Mouse (Mus musculus): ENCODE measurements at regions not wholly inside any gene's neighbourhood (a gene's known extent, or its start where the extent isn't known, plus 50 kb on each side); places are given as distances from the start of the nearest gene placed in this dataset.

DNA sequence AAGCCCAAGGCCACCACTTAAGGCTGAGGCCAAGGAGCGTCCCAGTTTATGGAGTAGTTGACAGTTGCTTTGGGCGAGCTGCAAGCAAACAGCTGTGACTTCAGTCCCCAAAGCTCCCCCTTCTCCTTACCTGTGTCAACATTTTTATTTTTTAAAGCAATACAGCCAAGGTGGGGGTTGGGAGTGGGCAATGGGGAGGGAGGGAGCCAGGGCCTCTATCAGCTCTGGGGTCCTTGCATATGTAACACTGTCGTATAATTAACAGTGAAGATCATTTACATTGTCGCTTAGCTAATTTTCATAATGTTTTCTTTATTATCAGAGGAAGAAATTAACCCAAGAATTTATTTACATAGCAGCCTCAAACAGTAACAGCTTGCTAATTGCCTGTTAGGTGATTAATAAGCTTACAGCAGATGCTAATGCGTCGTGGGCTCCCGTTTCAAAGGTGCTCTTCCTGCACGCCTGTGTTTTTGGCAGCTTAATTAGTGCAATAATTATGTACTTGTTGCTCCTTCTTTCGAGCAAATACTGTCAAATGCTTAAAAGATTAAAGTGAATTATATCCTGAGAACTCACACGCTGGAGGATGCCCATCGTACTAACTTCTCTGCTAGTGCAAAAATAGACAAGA lies 227.4 kb upstream of the Tle3 start:
- Histone ChIP-seq H3K4me3 (no peak overlapping the region), H3K36me3 (no peaks in the 10 kb centered on the region), H3K4me1 (replicated peaks) (no peaks in the 10 kb centered on the region), H3K9me3 (replicated peaks) (no peaks in the 10 kb centered on the region), H3K27me3 (peaks cover 34% of the 10 kb centered on the region), H3K9ac (no peak overlapping the region), H3K4me2 (no peak overlapping the region), H3K27ac (no peak overlapping the region)
- 70% methylated on average over 11 of the region's 11 CpGs for WGBS
- ATAC-seq (replicated peaks; ENCODE audit: insufficient number of reproducible peaks, insufficient read depth, low FRiP score, low read depth) = no peak

DNA sequence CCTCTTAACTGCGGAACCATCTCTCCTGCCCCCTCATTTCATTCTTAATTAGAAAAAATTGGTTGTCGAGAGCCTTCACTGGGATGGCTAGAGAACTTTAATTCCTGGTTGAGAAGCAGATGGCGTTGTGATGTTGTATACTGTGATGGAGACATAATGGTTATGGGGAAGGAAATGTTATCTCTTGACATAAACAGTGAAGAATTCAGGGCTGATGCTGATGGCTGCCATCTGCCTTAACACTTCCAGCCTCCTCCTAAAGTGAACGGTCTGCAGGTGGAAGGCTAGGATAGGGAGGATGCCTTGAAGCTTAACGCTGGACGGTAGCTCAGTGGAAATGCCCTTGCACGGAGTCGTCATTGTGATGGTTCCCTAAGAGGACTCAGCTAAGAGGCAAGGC lies 226.4 kb upstream of the Tle3 start:
- no peak overlapping the region for H3K9ac ChIP-seq
- no peak overlapping the region for H3K27ac ChIP-seq
- H3K4me2 ChIP-seq = no peak overlapping the region
- no peak overlapping the region for H3K4me3 ChIP-seq
- WGBS = 78% methylated on average over 8 of the region's 8 CpGs
- no peaks in the 10 kb centered on the region for H3K36me3 ChIP-seq
- H3K9me3 ChIP-seq (replicated peaks) = no peaks in the 10 kb centered on the region
- H3K4me1 ChIP-seq (replicated peaks) = no peaks in the 10 kb centered on the region
- H3K27me3 ChIP-seq = peaks cover 34% of the 10 kb centered on the region
- ATAC-seq (replicated peaks; ENCODE audit: insufficient number of reproducible peaks, insufficient read depth, low FRiP score, low read depth) = no peak

DNA sequence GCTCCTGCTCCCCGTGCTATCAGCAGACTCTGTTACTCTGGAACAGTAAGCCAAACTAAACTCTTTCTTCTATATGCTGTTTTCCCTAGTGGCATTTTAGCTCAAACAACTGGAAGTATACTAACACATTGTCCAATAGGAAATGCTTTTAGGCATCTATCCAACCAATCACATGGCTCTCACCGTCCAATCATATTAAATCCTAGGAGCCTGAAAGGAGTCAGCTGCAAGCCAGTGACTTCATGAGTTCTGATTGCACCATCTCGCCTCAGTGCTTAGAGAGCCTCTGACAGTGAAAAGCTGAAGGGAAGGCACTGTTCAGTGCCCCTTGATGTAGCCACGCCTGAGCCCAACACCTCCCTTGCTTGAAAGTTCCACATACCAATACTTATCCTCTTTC lies 221.0 kb upstream of the Tle3 start:
- Histone ChIP-seq H3K9me3 (replicated peaks) (no peaks in the 10 kb centered on the region), H3K4me2 (no peak overlapping the region), H3K27me3 (peaks cover 30% of the 10 kb centered on the region), H3K4me3 (no peak overlapping the region), H3K36me3 (no peaks in the 10 kb centered on the region), H3K9ac (no peak overlapping the region), H3K4me1 (replicated peaks) (no peaks in the 10 kb centered on the region), H3K27ac (no peak overlapping the region)
- 71% methylated on average over 4 of the region's 4 CpGs for WGBS
- ATAC-seq (replicated peaks; ENCODE audit: insufficient number of reproducible peaks, insufficient read depth, low FRiP score, low read depth) = no peak

DNA sequence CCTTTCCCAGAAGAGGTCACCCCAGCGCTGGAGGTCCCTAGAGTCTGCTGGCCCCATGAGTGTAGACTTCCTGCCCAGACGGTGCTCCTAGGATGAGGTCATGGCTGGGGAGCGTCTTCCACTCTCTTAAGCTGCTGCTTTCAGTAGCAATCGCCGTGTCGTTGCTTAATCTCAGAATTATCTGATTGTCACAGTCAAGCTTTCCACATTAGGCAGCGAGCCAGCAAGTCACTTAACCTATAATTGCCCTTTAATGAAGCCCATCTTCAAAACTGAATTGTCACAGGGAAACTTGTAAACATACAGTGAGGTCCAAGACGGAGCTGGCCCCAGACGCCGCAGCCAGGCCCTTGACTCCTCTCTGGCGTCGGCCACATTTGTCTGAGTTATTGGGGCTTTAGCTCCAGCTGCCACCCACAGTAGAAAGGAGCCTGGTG lies 220.2 kb upstream of the Tle3 start:
- ATAC-seq (replicated peaks; ENCODE audit: insufficient number of reproducible peaks, insufficient read depth, low FRiP score, low read depth) = no peak; the same call in 1 of the 2 replicates
- Histone ChIP-seq H3K9ac (no peak overlapping the region), H3K27me3 (peaks cover 27% of the 10 kb centered on the region), H3K9me3 (replicated peaks) (no peaks in the 10 kb centered on the region), H3K36me3 (no peaks in the 10 kb centered on the region), H3K4me2 (no peak overlapping the region), H3K4me3 (no peak overlapping the region), H3K27ac (no peak overlapping the region), H3K4me1 (replicated peaks) (no peaks in the 10 kb centered on the region)
- WGBS = 25% methylated on average over 12 of the region's 12 CpGs

DNA sequence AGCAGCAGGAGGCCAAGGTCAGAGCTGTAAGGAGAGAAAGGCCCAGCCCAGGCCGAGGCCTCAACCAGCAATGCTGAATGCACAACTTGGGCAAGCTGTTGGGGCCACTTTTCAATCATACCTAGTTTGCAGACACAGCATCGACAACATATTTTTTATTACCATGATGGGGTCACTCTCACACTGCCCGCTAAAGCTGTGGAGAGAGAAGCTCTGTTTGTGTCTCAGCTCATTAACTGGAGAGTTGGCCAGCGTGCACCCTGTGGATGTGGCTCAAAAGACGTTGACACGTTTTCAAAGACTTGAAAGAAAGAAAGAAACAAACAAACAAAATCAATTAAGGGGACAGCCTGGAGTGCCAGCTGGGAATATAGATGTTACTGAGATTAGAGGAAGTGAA lies 217.4 kb upstream of the Tle3 start:
- Histone ChIP-seq H3K9me3 (replicated peaks) (no peaks in the 10 kb centered on the region), H3K9ac (no peak overlapping the region), H3K36me3 (no peaks in the 10 kb centered on the region), H3K27me3 (peaks cover 34% of the 10 kb centered on the region), H3K4me3 (no peak overlapping the region), H3K27ac (no peak overlapping the region), H3K4me2 (no peak overlapping the region), H3K4me1 (replicated peaks) (no peaks in the 10 kb centered on the region; the same call in 1 of the 2 replicates)
- 76% methylated on average over 6 of the region's 6 CpGs for WGBS
- no peak for ATAC-seq (replicated peaks; ENCODE audit: insufficient number of reproducible peaks, insufficient read depth, low FRiP score, low read depth)

DNA sequence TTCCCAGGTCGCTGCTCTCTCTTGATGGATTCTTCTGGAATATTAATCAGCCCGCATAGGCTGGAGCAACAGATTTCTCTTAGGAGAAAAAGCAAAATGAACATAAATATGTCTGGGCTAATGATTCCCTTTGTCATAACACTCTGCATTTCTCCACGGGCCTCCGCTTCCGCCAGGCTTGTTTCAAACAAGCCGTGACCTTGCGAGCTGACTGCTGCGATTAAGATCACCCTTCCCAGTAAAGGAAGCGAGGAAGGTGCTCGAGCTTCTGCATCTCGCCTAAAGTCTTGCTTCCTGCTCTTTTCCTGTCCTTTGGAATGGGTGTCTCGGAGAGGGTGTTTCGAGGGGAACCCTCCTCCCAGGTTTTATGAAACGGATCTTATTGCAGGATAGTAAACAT lies 216.3 kb upstream of the Tle3 start:
- Histone ChIP-seq H3K36me3 (no peaks in the 10 kb centered on the region), H3K9ac (no peak overlapping the region), H3K4me2 (no peak overlapping the region), H3K9me3 (replicated peaks) (no peaks in the 10 kb centered on the region), H3K4me1 (replicated peaks) (no peaks in the 10 kb centered on the region; the same call in 1 of the 2 replicates), H3K4me3 (no peak overlapping the region), H3K27ac (no peak overlapping the region), H3K27me3 (peaks cover 32% of the 10 kb centered on the region)
- ATAC-seq (replicated peaks; ENCODE audit: insufficient number of reproducible peaks, insufficient read depth, low FRiP score, low read depth) = no peak
- 70% methylated on average over 14 of the region's 14 CpGs for WGBS

DNA sequence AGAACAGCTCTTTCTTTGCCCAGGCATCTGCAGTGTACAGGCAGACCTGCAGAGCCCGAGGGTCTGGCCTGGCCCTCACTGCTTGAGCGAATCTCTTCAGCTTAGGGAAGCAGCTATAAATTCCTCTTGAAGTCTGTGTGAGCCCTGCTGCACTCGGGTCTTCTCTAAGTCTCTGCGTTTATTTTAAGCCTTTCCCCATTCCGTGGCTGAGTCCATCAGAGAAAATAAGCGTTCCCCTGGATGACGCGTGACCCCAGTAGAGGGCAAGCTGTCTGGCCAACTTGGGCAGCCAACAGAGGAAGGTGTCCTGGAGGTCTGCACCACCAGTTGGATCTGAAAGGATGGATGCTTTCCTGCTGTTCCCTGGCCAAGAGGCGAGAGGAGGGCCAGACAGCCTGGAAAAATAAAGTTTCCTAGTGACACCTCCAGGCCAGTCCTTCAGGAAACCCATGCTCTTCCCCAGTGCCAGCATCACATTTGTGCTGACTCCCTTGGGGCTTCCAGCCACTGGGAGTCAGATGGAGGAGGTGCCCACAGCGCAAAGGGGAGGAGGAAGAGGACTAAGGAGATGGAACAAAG lies 213.9 kb upstream of the Tle3 start:
- Histone ChIP-seq H3K4me3 (no peak overlapping the region), H3K4me1 (replicated peaks) (no peaks in the 10 kb centered on the region; the same call in 1 of the 2 replicates), H3K27ac (peak overlapping the region; percentile 1; the same call in 1 of the 2 replicates), H3K36me3 (no peaks in the 10 kb centered on the region), H3K9me3 (replicated peaks) (no peaks in the 10 kb centered on the region), H3K4me2 (no peak overlapping the region), H3K27me3 (peaks cover 30% of the 10 kb centered on the region), H3K9ac (no peak overlapping the region)
- ATAC-seq (replicated peaks; ENCODE audit: insufficient number of reproducible peaks, insufficient read depth, low FRiP score, low read depth) = no peak
- 29% methylated on average over 10 of the region's 10 CpGs for WGBS

DNA sequence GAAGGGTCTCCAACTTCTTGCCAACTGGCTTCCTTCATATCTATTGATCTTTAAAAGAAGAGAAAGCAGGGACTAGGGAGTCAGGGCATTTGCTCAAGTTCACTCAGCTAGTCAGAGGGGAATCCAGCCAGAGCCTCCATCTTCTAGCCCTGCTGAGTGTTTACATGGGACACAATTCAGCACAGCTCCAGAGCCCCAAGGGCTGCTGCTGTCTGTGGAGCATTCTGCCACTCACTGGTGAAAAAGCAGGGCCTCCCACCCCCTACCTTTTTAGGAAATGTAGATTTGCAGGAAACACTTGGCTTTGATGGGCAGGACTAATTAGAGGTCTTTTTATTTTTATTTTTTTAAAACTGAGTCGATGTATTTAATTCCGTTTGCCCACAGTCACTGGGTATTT lies 213.0 kb upstream of the Tle3 start:
- Histone ChIP-seq H3K27ac (no peak overlapping the region; the same call in 1 of the 2 replicates), H3K4me3 (no peak overlapping the region), H3K9me3 (replicated peaks) (no peaks in the 10 kb centered on the region), H3K4me1 (replicated peaks) (no peaks in the 10 kb centered on the region; the same call in 1 of the 2 replicates), H3K27me3 (peaks cover 30% of the 10 kb centered on the region), H3K36me3 (no peaks in the 10 kb centered on the region), H3K4me2 (no peak overlapping the region), H3K9ac (no peak overlapping the region)
- ATAC-seq (replicated peaks; ENCODE audit: insufficient number of reproducible peaks, insufficient read depth, low FRiP score, low read depth) = no peak
- WGBS = 76% methylated on average over 2 of the region's 2 CpGs

DNA sequence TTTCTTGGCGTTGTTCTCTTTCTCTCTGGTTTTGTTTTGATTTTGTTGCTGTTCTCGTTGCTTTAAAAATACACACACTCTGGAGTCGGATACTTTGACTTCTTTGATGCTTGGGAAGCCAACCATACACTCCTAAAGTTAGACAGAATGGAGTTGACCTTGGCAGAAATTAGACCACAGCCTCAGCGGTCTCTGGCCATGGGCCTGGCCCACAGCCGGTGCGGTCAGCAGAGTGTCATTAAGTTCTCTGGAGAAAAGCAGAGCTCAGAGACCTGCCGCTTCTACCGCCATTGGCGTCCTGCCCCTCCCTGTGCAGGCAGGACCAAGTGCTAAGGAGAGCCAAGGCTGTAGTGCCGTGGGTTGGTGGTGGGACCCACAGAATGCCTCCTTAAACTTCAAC lies 212.6 kb upstream of the Tle3 start:
- WGBS = 73% methylated on average over 10 of the region's 10 CpGs
- Histone ChIP-seq H3K27ac (no peak overlapping the region; the same call in 1 of the 2 replicates), H3K36me3 (no peaks in the 10 kb centered on the region), H3K4me3 (no peak overlapping the region), H3K4me1 (replicated peaks) (no peaks in the 10 kb centered on the region; the same call in 1 of the 2 replicates), H3K4me2 (no peak overlapping the region), H3K9me3 (replicated peaks) (no peaks in the 10 kb centered on the region), H3K27me3 (peaks cover 28% of the 10 kb centered on the region), H3K9ac (no peak overlapping the region)
- no peak for ATAC-seq (replicated peaks; ENCODE audit: insufficient number of reproducible peaks, insufficient read depth, low FRiP score, low read depth)

DNA sequence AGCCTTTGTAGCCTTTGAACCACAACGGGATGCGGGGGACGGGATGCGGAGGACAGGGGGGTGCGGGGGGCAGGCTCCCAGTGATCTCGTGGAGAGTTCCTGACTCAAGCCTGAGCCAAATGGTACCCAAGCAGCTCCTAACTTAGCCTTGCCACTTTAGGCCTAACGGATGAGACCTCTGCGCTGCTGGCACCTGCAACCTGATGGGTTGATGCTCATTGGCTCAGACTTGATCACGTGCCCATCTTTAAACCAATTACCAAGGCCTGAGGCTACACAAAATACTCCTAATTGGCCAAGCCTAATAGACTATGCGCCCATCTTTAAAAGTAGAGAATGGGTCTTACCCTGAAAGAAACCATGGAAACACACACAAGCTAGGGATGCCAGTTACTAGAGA lies 209.3 kb upstream of the Tle3 start:
- Histone ChIP-seq H3K4me3 (no peak overlapping the region), H3K9ac (no peak overlapping the region), H3K36me3 (no peaks in the 10 kb centered on the region), H3K4me2 (no peak overlapping the region), H3K4me1 (replicated peaks) (peaks cover 11% of the 10 kb centered on the region), H3K27me3 (peaks cover 20% of the 10 kb centered on the region), H3K27ac (no peak overlapping the region), H3K9me3 (replicated peaks) (no peaks in the 10 kb centered on the region)
- ATAC-seq (replicated peaks; ENCODE audit: insufficient number of reproducible peaks, insufficient read depth, low FRiP score, low read depth) = no peak
- 87% methylated on average over 10 of the region's 10 CpGs for WGBS

DNA sequence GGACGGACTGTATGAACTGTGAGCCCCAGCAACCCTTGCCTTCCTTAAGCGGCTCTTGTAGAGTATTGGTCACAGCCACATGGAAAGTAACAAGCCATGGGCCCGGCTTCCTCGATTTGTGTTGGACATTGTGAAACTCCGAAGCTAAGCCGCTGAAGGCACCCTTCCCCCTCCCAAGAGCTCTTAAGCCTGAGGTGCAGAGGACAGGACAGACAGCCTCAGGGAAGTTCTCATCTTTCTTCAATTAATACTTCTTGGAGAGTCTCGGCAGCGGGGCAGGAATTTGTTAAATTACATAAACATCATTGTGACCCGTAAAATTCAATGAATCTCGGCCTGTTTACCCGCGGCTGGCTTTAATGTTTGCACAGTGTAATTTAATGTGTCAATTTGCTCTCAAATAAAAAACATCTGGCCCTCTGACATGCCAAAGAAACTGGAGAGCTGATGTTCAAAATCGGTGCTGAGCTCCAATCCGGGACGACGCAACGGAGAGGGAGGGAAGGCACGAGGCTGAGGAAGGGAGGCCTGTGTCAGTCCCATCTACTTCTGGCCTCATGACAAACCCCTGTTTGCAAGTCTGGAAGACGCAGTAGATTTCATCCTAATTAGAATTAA lies 208.4 kb upstream of the Tle3 start:
- Histone ChIP-seq H3K27me3 (peaks cover 11% of the 10 kb centered on the region), H3K9me3 (replicated peaks) (no peaks in the 10 kb centered on the region), H3K36me3 (no peaks in the 10 kb centered on the region), H3K9ac (no peak overlapping the region), H3K4me2 (no peak overlapping the region), H3K27ac (peak overlapping the region; percentile 39; the same call in 1 of the 2 replicates), H3K4me1 (replicated peaks) (peaks cover 11% of the 10 kb centered on the region), H3K4me3 (no peak overlapping the region)
- no peak for ATAC-seq (replicated peaks; ENCODE audit: insufficient number of reproducible peaks, insufficient read depth, low FRiP score, low read depth)
- 72% methylated on average over 19 of the region's 19 CpGs for WGBS

All from heart, embryonic 15.5 days (tissue).